In the genomic region with DNA sequence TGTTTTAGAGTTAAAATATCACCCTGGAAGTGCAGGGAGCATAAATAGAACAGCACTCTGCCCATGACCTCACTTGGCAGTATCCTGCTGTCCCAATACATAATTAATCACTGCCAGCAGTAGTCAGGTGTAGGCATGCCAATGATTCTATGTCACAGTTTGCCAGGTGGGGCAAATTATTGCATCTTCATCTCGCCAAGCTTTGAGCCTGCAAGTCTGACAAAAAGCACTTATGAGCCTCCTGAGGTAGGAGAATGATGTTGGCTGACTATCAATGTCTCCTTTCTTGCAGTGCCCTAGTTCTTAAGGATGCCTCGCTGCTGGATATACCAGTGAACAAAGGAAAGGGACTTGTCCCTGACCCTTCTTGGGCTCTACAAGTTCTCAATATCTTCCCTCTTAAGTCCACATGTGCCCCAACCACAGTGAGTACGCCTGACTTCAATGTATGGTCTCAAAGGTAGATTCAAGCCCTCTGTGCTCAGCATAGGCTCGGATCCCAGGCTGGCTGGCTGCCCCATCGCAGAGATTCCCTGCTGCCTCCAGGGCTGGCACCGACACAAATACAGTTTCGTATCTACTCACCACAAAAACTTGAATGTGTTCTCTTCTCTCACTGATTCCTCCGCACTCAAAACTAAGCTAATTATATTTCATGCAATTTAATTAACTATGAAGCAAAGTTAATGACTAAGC, we compare ENCODE assay signal across 9 mouse cellular contexts.
DNase-seq lines count a peak whose midpoint lies in the region; ATAC-seq and TF ChIP-seq lines count a peak whose summit lies in the region.
"Had no signal": no experiment of that assay in that cellular context is flagged by ENCODE, and none has a peak within 500 bp of the region (broad histone marks: within the 10 kb centered on the region; RNA-seq: fewer than 3 reads in every experiment).

No protein-coding gene starts in this region.

- TF ChIP-seq EP300 in lung, postnatal 0 days (IDR thresholded peaks at IDR 0.05): no peak

- DNase-seq in kidney, adult 9 months: peak; percentile 14
- no peak for DNase-seq in kidney, postnatal 4 days
- DNase-seq in adrenal gland, postnatal 36 days: peak; percentile 63 to 74
- DNase-seq in frontal cortex, postnatal 36 days (ENCODE audit: low spot score in 2 of 2): peak; percentile 76 to 77
- peak; percentile 63 to 77 for DNase-seq in layer of hippocampus, postnatal 14 days (ENCODE audit: low spot score in 2 of 2)
- peak; percentile 57 for DNase-seq in testis, postnatal 10 days (ENCODE audit: low spot score)
- no peak for DNase-seq in lung, postnatal 0 days (ENCODE audit: low spot score)
- DNase-seq in B cell, adult 2 months: no peak

- no peak overlapping the region for H3K4me3 ChIP-seq in lung, postnatal 0 days (ENCODE audit: low read depth, low read length)

- no peak for ATAC-seq in lung, postnatal 0 days

- no peaks in the 10 kb centered on the region for H3K4me1 ChIP-seq in lung, postnatal 0 days (ENCODE audit: insufficient read depth, low read depth, low read length)

- H3K36me3 ChIP-seq in lung, postnatal 0 days (ENCODE audit: insufficient read depth, low read length): no peaks in the 10 kb centered on the region

- H3K9me3 ChIP-seq in lung, postnatal 0 days (ENCODE audit: low read length): no peaks in the 10 kb centered on the region

- no peak overlapping the region for H3K4me2 ChIP-seq in lung, postnatal 0 days (replicated peaks; ENCODE audit: low read depth, low read length)

- H3K27ac ChIP-seq in lung, postnatal 0 days (ENCODE audit: low read length): no peak overlapping the region
- H3K27ac ChIP-seq: kidney, postnatal 0 days had no signal

- H3K27me3 ChIP-seq in lung, postnatal 0 days (replicated peaks; ENCODE audit: insufficient read depth, low read length): no peaks in the 10 kb centered on the region

- WGBS in lung, postnatal 0 days: 75% methylated on average over 8 of the region's 8 CpGs

- TF ChIP-seq CTCF in lung, postnatal 0 days (IDR thresholded peaks at IDR 0.05): no peak

- H3K9ac ChIP-seq in lung, postnatal 0 days (replicated peaks; ENCODE audit: low read depth): no peak overlapping the region

Comparison
In these comparisons a context has a peak if more than half of its experiments do, and no peak if none do; other contexts are left out.
1. DNase-seq: peak in kidney, adult 9 months (single experiment), adrenal gland, postnatal 36 days (2 of 2), frontal cortex, postnatal 36 days (2 of 2), layer of hippocampus, postnatal 14 days (2 of 2) and testis, postnatal 10 days (single experiment); none in kidney, postnatal 4 days (0 of 2), lung, postnatal 0 days (single experiment) and B cell, adult 2 months (0 of 2).